Mouse (Mus musculus): Measurements from ENCODE around the gene Grm8. TPM values are rescaled to one million over a fixed set of nuclear protein-coding genes. Genes with fewer than 3 reads are reported as not detected.

Gene Grm8
- not detected in 2 replicates for polyA plus RNA-seq (2015; fragmentation: Nextera tagmentation; extraction: Ambion mirVana)

- under 1% methylated on average over 42 of the region's 42 CpGs for WGBS
- peak within 1 kb of the TSS; percentile 22; the same call in 1 of the 2 replicates for H3K9ac ChIP-seq
- H3K36me3 ChIP-seq = no peaks in the 10 kb centered on the region
- H3K4me3 ChIP-seq = peak within 1 kb of the TSS; percentile 45
- H3K4me1 ChIP-seq = peaks cover 10% of the 10 kb centered on the region
- 0 out of 2 replicates have a peak, but pooled peaks have one; percentile 6 for ATAC-seq (ENCODE audit: borderline replicate concordance, extremely low read depth, low FRiP score, low TSS enrichment)
- no peaks in the 10 kb centered on the region for H3K9me3 ChIP-seq
- H3K27me3 ChIP-seq = peaks cover 65% of the 10 kb centered on the region
- peak within 1 kb of the TSS; percentile 96 for H3K4me2 ChIP-seq
- H3K27ac ChIP-seq = no peak within 1 kb of the TSS
Observed at GRCm38 (mm10) chr6:28135001-28135401, at the start of gene Grm8. TSS of gene Grm8 (minus strand) at chr6:28135178.

- no peaks in the 10 kb centered on the region for H3K27me3 ChIP-seq
- no peaks in the 10 kb centered on the region for H3K4me1 ChIP-seq
- H3K36me3 ChIP-seq = no peaks in the 10 kb centered on the region
- H3K4me3 ChIP-seq = no peak overlapping the region
- no peaks in the 10 kb centered on the region for H3K9me3 ChIP-seq
- 64% methylated on average over 19 of the region's 19 CpGs for WGBS
- no peak for ATAC-seq (ENCODE audit: borderline replicate concordance, extremely low read depth, low FRiP score, low TSS enrichment)
- no peak overlapping the region for H3K27ac ChIP-seq
- H3K4me2 ChIP-seq = no peak overlapping the region
- H3K9ac ChIP-seq = no peak overlapping the region
Observed at GRCm38 (mm10) chr6:28169851-28170539, 35.0 kb upstream of the Grm8 start.

GRCm38 (mm10) chr6:28160399-28160798, 25.4 kb upstream of the Grm8 start:
- Histone ChIP-seq H3K4me2 (no peak overlapping the region), H3K27ac (no peak overlapping the region), H3K9me3 (no peaks in the 10 kb centered on the region), H3K4me1 (no peaks in the 10 kb centered on the region), H3K36me3 (no peaks in the 10 kb centered on the region), H3K4me3 (no peak overlapping the region), H3K27me3 (no peaks in the 10 kb centered on the region), H3K9ac (no peak overlapping the region)
- ATAC-seq (ENCODE audit: borderline replicate concordance, extremely low read depth, low FRiP score, low TSS enrichment) = no peak
- 62% methylated on average over 5 of the region's 5 CpGs for WGBS

- H3K9ac ChIP-seq = no peak overlapping the region
- no peaks in the 10 kb centered on the region for H3K27me3 ChIP-seq
- no peaks in the 10 kb centered on the region for H3K9me3 ChIP-seq
- H3K36me3 ChIP-seq = no peaks in the 10 kb centered on the region
- no peak for ATAC-seq (ENCODE audit: borderline replicate concordance, extremely low read depth, low FRiP score, low TSS enrichment)
- no peak overlapping the region for H3K4me3 ChIP-seq
- 62% methylated on average over 6 of the region's 6 CpGs for WGBS
- no peak overlapping the region for H3K27ac ChIP-seq
- H3K4me1 ChIP-seq = no peaks in the 10 kb centered on the region
- no peak overlapping the region for H3K4me2 ChIP-seq
Observed at GRCm38 (mm10) chr6:28146445-28146844, 11.5 kb upstream of the Grm8 start.

GRCm38 (mm10) chr6:28142332-28142731, 7.4 kb upstream of the Grm8 start:
- Histone ChIP-seq H3K9ac (no peak overlapping the region), H3K4me2 (no peak overlapping the region), H3K4me1 (no peaks in the 10 kb centered on the region), H3K27me3 (peaks cover 3% of the 10 kb centered on the region; the same call in 1 of the 2 replicates), H3K4me3 (no peak overlapping the region), H3K9me3 (no peaks in the 10 kb centered on the region), H3K27ac (no peak overlapping the region), H3K36me3 (no peaks in the 10 kb centered on the region)
- 22% methylated on average over 2 of the region's 2 CpGs for WGBS
- ATAC-seq (ENCODE audit: borderline replicate concordance, extremely low read depth, low FRiP score, low TSS enrichment) = peak; percentile 42; the same call in 1 of the 2 replicates

- Histone ChIP-seq H3K4me2 (peak overlapping the region; percentile 96), H3K9ac (0 out of 2 replicates have a peak overlapping the region, but pooled peaks have one; percentile 22), H3K9me3 (no peaks in the 10 kb centered on the region), H3K27me3 (peaks cover 63% of the 10 kb centered on the region), H3K27ac (no peak overlapping the region), H3K4me3 (peak overlapping the region; percentile 45), H3K36me3 (no peaks in the 10 kb centered on the region), H3K4me1 (peaks cover 10% of the 10 kb centered on the region)
- WGBS = 0% methylated on average over 37 of the region's 37 CpGs
- peak; percentile 88 for ATAC-seq (ENCODE audit: borderline replicate concordance, extremely low read depth, low FRiP score, low TSS enrichment)
Observed at GRCm38 (mm10) chr6:28135411-28136233, 644 bp upstream of the Grm8 start.

- ATAC-seq (ENCODE audit: borderline replicate concordance, extremely low read depth, low FRiP score, low TSS enrichment) = no peak
- no peak overlapping the region for H3K9ac ChIP-seq
- H3K4me2 ChIP-seq = peak overlapping the region; percentile 96
- no peak overlapping the region for H3K27ac ChIP-seq
- H3K4me3 ChIP-seq = peak overlapping the region; percentile 45
- H3K9me3 ChIP-seq = no peaks in the 10 kb centered on the region
- H3K27me3 ChIP-seq = peaks cover 65% of the 10 kb centered on the region
- no peaks in the 10 kb centered on the region for H3K36me3 ChIP-seq
- under 1% methylated on average over 20 of the region's 20 CpGs for WGBS
- H3K4me1 ChIP-seq = peaks cover 10% of the 10 kb centered on the region
Observed at GRCm38 (mm10) chr6:28134251-28134801, 652 bp downstream of the Grm8 start.

GRCm38 (mm10) chr6:28133206-28134063, 1.5 kb downstream of the Grm8 start:
- peak overlapping the region; percentile 96 for H3K4me2 ChIP-seq

GRCm38 (mm10) chr6:28132056-28132455, 2.9 kb downstream of the Grm8 start:
- H3K27ac ChIP-seq = no peak overlapping the region
- peaks cover 59% of the 10 kb centered on the region for H3K27me3 ChIP-seq
- no peak for ATAC-seq (ENCODE audit: borderline replicate concordance, extremely low read depth, low FRiP score, low TSS enrichment)
- no peak overlapping the region for H3K4me2 ChIP-seq
- H3K36me3 ChIP-seq = no peaks in the 10 kb centered on the region
- H3K9ac ChIP-seq = no peak overlapping the region
- H3K4me3 ChIP-seq = no peak overlapping the region
- 19% methylated on average over 4 of the region's 4 CpGs for WGBS
- peaks cover 10% of the 10 kb centered on the region for H3K4me1 ChIP-seq
- no peaks in the 10 kb centered on the region for H3K9me3 ChIP-seq

More at GRCm38 (mm10) chr6:28133206-28134063, 1.5 kb downstream of the Grm8 start:
- Histone ChIP-seq H3K4me3 (peak overlapping the region; percentile 14), H3K27ac (no peak overlapping the region), H3K9ac (no peak overlapping the region), H3K9me3 (no peaks in the 10 kb centered on the region), H3K27me3 (peaks cover 65% of the 10 kb centered on the region), H3K4me1 (peaks cover 10% of the 10 kb centered on the region), H3K36me3 (no peaks in the 10 kb centered on the region)
- ATAC-seq (ENCODE audit: borderline replicate concordance, extremely low read depth, low FRiP score, low TSS enrichment) = peak; percentile 29; the same call in 1 of the 2 replicates
- WGBS = 2% methylated on average over 38 of the region's 38 CpGs

GRCm38 (mm10) chr6:28128871-28129270, 6.1 kb downstream of the Grm8 start:
- no peak for ATAC-seq (ENCODE audit: borderline replicate concordance, extremely low read depth, low FRiP score, low TSS enrichment)

GRCm38 (mm10) chr6:28115519-28115918, 19.5 kb downstream of the Grm8 start:
- ATAC-seq (ENCODE audit: borderline replicate concordance, extremely low read depth, low FRiP score, low TSS enrichment) = no peak
- no peaks in the 10 kb centered on the region for H3K27me3 ChIP-seq
- no peak overlapping the region for H3K9ac ChIP-seq
- H3K4me1 ChIP-seq = no peaks in the 10 kb centered on the region
- no peak overlapping the region for H3K4me3 ChIP-seq
- H3K4me2 ChIP-seq = no peak overlapping the region
- WGBS = 78% methylated on average over 2 of the region's 2 CpGs
- no peaks in the 10 kb centered on the region for H3K9me3 ChIP-seq
- no peak overlapping the region for H3K27ac ChIP-seq
- H3K36me3 ChIP-seq = no peaks in the 10 kb centered on the region

More at GRCm38 (mm10) chr6:28128871-28129270, 6.1 kb downstream of the Grm8 start:
- Histone ChIP-seq H3K27ac (no peak overlapping the region), H3K27me3 (peaks cover 34% of the 10 kb centered on the region), H3K36me3 (no peaks in the 10 kb centered on the region), H3K9ac (no peak overlapping the region), H3K9me3 (no peaks in the 10 kb centered on the region), H3K4me3 (no peak overlapping the region), H3K4me2 (no peak overlapping the region), H3K4me1 (no peaks in the 10 kb centered on the region)
- 89% methylated on average over 4 of the region's 4 CpGs for WGBS
